Mouse (Mus musculus) cortical plate, adult 2 months (tissue): ENCODE results near the gene Fosl2. TPM values are rescaled to one million over a fixed set of nuclear protein-coding genes. Genes with fewer than 3 reads are reported as not detected.

ENCODE experiments used
- H3K27ac ChIP-seq: fragments of 200-500 bp; 2 replicates; pipeline ENCODE4 v1.5.1; 2012; ENCODE audit warnings: low read length, control low read depth, inconsistent platforms; ENCODE audit not compliant: insufficient read depth
- H3K4me1 ChIP-seq: fragments of 200-500 bp; 2 replicates; pipeline ENCODE4 v1.6.1; 2011; ENCODE audit warnings: low read length; ENCODE audit not compliant: control insufficient read depth, insufficient read depth
- H3K4me3 ChIP-seq: fragments of 200-500 bp; 2 replicates; pipeline ENCODE4 v1.5.1; 2011; ENCODE audit warnings: mild to moderate bottlenecking, low read length, control low read depth; ENCODE audit not compliant: insufficient read depth
- CTCF ChIP-seq: fragments of 200-500 bp; IDR thresholded peaks from 2 replicates; pipeline ENCODE4 v1.5.1; 2011; ENCODE audit warnings: mild to moderate bottlenecking, control low read depth, low read length; ENCODE audit not compliant: insufficient read depth; ENCODE audit errors: extremely low read depth
- POLR2A ChIP-seq: fragments of 200-500 bp; IDR thresholded peaks from 2 replicates; pipeline ENCODE4 v1.6.1; 2011; ENCODE audit warnings: mild to moderate bottlenecking, low read length, control low read depth; ENCODE audit not compliant: insufficient read depth; ENCODE audit errors: extremely low read depth
- polyA plus RNA-seq: library from polyadenylated mRNA; depleted of rRNA; stranded (reverse); fragments of >200 nt; gene quantifications from 2 replicates; pipeline ENCODE4 v1.2.3, GENCODE M21; 2012

Gene Fosl2
- polyA plus RNA-seq, 1 experiment, result 13.1 TPM

GRCm38 (mm10) chr5:32141899-32142298 lies 6.3 kb downstream of the Fosl2 start:
- H3K4me3 ChIP-seq, result no peak overlapping the region
- peaks cover 1% of the 10 kb centered on the region; the same call in 1 of the 2 replicates for H3K4me1 ChIP-seq
- H3K27ac ChIP-seq, result no peak overlapping the region
- TF ChIP-seq CTCF (no peak), POLR2A (no peak)

DNA sequence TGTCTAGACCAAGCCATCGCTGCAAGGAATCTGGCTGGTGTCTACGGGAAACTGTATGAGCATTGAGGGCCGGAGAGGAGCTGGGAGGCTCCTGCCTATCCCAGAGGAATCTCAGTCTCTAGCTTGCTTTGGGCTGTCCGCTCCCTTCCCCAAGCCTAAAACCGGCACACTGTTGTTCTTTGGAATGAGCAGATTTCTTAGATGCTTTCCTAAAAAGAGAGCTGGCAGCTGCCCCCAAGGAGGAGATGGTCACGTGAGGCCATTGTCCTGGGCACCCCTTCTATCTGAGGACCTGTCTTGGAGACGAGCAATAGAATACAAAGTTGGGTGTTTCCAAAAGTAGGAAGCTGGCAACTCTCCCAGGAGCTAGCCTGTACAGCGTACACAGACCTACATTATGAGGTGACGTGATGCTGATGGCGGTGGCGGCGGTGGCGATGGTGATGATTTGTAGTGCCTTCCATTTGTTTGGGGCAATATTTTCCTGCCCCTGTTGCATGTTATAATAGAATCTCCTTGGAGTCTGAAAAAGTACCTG lies 7.9 kb downstream of the Fosl2 start:
- no peak overlapping the region for H3K27ac ChIP-seq
- H3K4me3 ChIP-seq, result no peak overlapping the region
- peaks cover 1% of the 10 kb centered on the region; the same call in 1 of the 2 replicates for H3K4me1 ChIP-seq
- TF ChIP-seq CTCF, result no peak
- no peak for TF ChIP-seq POLR2A

DNA sequence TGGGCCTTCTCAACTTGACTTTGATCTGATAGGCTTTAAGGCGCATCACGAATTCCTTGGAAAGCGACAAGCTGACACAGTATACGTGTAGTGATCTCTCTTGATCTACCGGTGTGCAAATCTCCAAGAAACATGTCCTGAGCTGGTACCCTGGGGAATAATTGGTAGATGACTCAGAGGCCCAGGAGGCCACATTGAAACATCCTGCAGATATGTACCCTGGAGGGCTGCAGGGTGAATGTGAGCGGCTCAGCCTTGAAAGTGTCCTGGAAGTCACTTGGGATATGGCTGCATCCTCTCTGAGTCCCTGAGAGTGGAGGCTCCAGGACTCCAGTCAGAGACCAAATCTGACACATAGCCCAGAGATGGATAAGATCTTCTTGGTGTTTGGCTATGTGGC lies 10.7 kb downstream of the Fosl2 start:
- TF ChIP-seq POLR2A (no peak), CTCF (no peak)
- Histone ChIP-seq H3K27ac (no peak overlapping the region), H3K4me3 (no peak overlapping the region), H3K4me1 (no peaks in the 10 kb centered on the region)

GRCm38 (mm10) chr5:32148593-32148992 lies 13.0 kb downstream of the Fosl2 start:
- TF ChIP-seq CTCF (no peak), POLR2A (no peak)
- Histone ChIP-seq H3K4me3 (no peak overlapping the region), H3K4me1 (no peaks in the 10 kb centered on the region), H3K27ac (no peak overlapping the region)

GRCm38 (mm10) chr5:32151244-32151643 lies 15.6 kb downstream of the Fosl2 start:
- H3K4me3 ChIP-seq, result no peak overlapping the region
- H3K27ac ChIP-seq, result no peak overlapping the region
- no peaks in the 10 kb centered on the region for H3K4me1 ChIP-seq
- TF ChIP-seq POLR2A (no peak), CTCF (no peak)

- Histone ChIP-seq H3K27ac (no peak overlapping the region), H3K4me1 (no peaks in the 10 kb centered on the region), H3K4me3 (no peak overlapping the region)
- no peak for TF ChIP-seq POLR2A
- no peak for TF ChIP-seq CTCF
Measured at GRCm38 (mm10) chr5:32152725-32153417, 17.3 kb downstream of the Fosl2 start.

DNA sequence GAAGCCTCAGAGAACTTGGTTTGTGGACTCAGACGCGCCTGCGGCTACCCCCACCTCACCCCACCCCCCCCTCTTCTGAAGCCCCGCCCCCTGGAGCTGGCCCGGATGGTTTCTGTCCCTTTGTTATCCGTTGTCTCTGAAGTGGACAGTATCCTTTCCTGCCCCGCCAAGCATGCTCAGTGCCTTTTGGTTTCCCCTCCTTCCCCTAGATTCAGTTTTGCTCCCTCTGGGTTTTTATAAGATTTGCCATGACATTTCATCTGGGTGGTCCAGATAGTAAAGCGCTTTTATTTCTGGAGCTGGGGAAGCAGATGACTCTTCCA lies 17.8 kb downstream of the Fosl2 start:
- no peak overlapping the region for H3K4me3 ChIP-seq
- H3K27ac ChIP-seq, result no peak overlapping the region
- TF ChIP-seq POLR2A, result no peak
- no peak for TF ChIP-seq CTCF
- no peaks in the 10 kb centered on the region for H3K4me1 ChIP-seq

DNA sequence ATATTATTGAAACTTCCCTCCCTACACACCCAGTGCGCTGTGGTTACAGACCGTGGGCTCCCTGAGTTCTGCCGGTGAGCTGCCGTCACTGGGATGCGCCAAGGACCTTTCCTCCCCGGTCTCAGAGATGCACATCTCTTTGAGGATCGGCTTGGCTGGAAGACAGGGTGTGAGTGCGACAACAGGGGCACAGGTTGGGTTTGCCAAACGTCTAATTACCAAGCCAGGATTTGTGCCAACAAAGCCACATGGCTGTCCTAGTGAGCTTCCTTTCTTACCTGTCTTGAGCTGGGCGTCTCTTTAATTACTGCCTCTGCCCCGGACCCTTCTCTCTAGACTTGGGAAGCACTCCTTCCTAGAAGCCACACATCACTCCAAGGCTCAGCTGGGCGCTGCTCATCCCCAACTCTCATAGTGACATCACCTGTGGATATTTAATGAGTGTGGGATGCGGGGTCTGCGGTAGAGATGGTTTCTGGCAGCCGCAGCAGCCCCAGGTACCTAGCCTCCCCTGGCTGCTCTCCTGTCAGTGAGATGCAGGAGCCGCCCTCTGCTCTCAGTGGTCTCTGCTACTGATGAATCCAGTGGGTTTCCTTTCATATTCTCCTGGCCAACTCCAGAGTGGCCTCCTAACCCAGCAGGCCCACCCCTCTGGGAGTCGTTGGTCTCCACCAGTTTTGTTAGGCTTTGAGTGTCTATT lies 18.3 kb downstream of the Fosl2 start:
- no peak overlapping the region for H3K27ac ChIP-seq
- H3K4me3 ChIP-seq, result no peak overlapping the region
- H3K4me1 ChIP-seq, result no peaks in the 10 kb centered on the region
- TF ChIP-seq POLR2A, result no peak

- Histone ChIP-seq H3K4me1 (no peaks in the 10 kb centered on the region), H3K27ac (no peak overlapping the region), H3K4me3 (no peak overlapping the region)
- no peak for TF ChIP-seq POLR2A
- TF ChIP-seq CTCF, result no peak
Measured at GRCm38 (mm10) chr5:32154931-32155688, 19.5 kb downstream of the Fosl2 start.

- H3K4me1 ChIP-seq, result peaks cover under 1% of the 10 kb centered on the region; the same call in 1 of the 2 replicates
- no peak overlapping the region for H3K27ac ChIP-seq
- TF ChIP-seq POLR2A, result no peak
- no peak for TF ChIP-seq CTCF
- no peak overlapping the region for H3K4me3 ChIP-seq
Measured at GRCm38 (mm10) chr5:32155927-32156326, 20.3 kb downstream of the Fosl2 start.
